Mouse (Mus musculus) adrenal gland, adult 18-20 months (tissue): ENCODE data around the gene Dirc2. TPM values are rescaled to one million over a fixed set of nuclear protein-coding genes. Genes with fewer than 3 reads are reported as not detected.

Experiments
- DNase-seq, 2 experiments: peaks; one replicate each; pipeline ENCODE4 v3.0.0; 2021 to 2022; ENCODE audit warnings: low spot score in 2 of 2
- total RNA-seq, 2 experiments: library from RNA; stranded (reverse); gene quantifications; 1 replicate in 1 of 2; 2 replicates in 1 of 2; pipeline ENCODE4 v1.2.3; 2021

Dirc2 gene
- total RNA-seq, 2 experiments from 2014 or later: 28.1 to 33.2 TPM

DNA sequence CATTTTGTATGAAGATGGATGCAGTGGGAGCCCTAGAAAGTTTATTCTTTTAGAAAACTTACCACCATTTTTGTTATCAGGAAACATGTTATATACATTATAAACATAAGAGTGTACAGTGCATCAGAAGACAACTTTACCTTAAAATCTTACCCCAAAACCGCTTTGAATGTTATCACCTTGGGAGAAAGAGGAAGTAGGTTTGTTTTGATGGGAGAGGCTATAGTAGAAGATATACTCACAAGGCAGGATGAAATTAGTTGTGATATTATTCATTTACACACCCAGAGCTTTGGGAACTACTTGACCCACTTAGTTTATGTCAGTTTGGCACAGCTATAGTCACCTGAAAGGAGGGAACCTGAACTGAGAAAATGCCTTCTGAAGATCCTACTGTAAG is 6.7 kb upstream of the Dirc2 start:
- DNase-seq: no peak

GRCm38 (mm10) chr16:35772598-35772997 is 3.4 kb upstream of the Dirc2 start:
- no peak for DNase-seq

GRCm38 (mm10) chr16:35771606-35772005 is 2.5 kb upstream of the Dirc2 start:
- no peak for DNase-seq

DNA sequence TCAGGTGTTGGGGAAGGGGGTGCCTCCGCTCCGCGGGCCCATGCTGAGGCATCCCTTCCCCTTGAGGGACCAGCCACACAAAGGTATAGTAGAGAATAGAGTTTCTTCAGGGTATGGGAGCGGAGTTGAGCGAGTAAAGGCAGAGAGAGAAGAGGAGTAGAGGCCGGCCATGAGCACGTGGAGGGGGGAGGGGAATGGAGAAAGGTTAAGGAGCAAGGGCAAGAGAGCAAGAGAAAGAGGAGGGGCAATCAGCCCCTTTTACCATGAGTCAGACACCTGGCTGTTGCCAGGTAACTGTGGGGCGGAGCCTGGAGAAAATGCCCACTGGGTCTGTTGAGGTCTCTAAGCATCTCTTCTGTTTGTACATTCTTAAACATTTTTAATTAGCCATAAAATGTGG is 2.0 kb upstream of the Dirc2 start:
- DNase-seq: no peak

GRCm38 (mm10) chr16:35769878-35770657 is 912 bp upstream of the Dirc2 start, which contains the start of gene Hspbap1:
TSS of gene Hspbap1 (plus strand) at chr16:35770375.
- DNase-seq: peak; percentile 88 to 89

GRCm38 (mm10) chr16:35768469-35768784 is 729 bp downstream of the Dirc2 start:
- DNase-seq: no peak

DNA sequence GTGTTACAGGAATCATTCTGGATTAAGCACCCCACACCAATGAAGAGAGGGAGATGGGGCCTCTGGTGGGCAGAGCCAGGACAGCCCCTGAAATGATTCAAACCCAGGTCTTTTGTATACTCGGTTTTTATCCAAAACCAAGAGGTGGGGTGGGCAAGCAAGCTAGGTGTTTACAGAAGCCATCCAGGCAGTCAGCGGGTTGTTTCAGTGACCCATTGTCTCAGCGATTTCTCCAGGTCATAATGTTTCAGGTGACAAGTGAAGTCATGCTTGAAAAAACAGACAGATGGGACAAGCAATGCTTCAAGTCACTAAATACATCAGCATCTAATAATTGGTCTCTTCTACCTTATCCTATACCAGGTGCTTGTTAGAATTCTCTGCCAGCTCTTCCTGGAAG is 2.8 kb downstream of the Dirc2 start:
- DNase-seq: no peak

DNA sequence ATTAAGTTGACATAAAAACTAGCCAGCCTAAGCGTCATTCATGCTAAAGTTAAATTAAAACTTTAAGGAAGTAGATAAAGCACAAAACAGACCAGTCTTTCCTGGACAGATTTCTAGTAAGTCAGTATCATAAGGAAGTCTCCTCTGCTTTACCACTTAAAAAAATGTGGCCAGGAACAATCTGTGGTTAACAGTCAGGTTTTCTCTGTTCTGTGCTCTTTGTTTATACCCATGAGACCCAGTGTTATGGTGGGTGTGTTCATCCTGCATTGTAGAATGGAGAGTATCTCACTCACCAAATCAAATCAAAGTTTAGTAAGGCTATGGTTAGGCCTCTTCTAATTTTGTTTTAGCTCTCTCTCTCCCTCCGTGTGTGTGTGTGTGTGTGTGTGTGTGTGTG is 3.7 kb downstream of the Dirc2 start:
- DNase-seq: no peak

DNA sequence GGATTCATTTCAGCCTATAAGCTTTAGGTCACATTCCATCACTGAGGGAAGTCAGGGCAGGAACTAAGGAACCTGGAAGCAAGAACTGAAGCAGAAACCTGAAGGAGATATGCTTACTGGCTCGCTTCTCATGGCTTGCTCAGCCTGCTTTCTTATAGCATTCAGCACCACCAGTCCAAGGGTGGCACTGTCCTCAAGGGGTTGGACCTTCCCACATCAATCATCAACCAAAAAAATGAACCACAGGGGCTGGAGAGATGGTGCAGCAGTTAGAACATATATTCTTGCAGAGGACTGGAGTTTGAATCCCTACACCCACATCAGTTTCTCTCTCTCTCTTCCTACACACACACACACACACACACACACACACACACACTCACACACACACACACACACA is 4.2 kb downstream of the Dirc2 start:
- no peak for DNase-seq

DNA sequence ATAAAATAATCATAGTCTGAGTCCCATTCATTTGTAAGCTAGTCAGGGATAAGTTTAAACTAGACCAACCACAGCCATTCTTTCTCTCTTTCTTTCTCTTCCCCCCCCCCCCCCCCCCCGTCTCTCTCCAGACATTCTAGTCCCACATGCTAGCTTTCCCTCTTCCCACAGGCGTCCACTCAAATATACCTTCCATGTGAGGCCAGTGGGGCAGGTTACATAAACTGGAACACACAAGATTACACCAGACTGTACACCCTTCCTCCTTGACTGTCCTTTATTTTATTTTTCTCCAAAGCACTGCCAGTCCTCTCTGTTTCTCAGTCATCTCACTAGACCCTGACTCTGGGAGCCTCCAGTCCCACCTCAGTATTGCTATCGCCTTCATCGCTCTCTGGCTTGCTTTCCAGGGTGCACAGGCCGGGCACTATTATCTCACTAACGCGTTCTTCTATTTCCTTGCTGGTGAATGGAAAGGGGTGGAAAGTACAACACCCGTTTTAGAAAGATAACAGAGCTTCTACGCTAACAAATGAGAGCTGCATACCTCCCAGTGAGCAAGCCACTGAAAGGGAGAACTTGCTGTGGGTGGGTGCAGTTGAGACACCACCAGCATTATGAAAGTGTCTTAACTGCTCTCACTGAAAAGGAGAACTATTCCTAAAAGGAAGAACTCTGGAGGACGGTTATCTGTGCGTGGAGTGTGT is 5.4 kb downstream of the Dirc2 start:
- no peak for DNase-seq

DNA sequence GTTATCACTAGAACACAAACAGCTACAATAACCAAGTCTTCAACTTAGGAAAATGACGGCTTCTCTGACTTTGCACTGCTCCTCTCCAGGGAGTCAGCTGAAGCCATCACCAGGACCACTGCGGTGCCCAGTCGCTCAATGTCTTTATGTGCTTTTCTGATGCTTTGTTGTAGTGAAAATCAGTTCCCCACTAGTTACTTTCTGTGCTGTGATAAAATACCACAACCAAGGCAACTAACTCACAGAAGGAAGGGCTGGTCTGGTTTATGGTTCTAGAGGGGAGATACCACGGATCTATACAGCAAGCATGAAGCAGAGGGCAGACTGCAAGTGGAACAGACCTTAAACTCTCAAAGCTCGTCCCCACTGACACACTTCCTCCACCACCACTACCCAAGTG is 9.8 kb downstream of the Dirc2 start:
- DNase-seq: no peak

DNA sequence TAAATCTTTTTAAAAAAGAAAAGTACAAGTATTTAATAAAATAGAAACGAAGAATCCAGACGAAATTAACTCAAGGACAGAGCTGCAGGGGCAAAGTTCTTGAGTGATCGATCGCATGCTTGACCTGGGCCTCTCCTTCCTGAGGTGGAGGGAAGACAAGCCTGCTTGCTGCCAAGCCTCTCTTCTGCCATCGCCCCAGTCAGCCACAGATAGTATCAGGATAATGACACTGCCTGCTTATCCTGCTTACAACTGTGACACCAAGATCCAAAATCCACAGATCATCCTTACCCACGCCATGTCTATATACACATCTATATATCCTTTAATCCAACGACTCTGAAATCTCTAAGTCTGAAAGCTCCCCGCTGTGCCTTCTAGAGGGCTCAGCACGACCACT is 12.5 kb downstream of the Dirc2 start:
- DNase-seq: no peak

GRCm38 (mm10) chr16:35755502-35756334 is 13.4 kb downstream of the Dirc2 start:
- no peak for DNase-seq

DNA sequence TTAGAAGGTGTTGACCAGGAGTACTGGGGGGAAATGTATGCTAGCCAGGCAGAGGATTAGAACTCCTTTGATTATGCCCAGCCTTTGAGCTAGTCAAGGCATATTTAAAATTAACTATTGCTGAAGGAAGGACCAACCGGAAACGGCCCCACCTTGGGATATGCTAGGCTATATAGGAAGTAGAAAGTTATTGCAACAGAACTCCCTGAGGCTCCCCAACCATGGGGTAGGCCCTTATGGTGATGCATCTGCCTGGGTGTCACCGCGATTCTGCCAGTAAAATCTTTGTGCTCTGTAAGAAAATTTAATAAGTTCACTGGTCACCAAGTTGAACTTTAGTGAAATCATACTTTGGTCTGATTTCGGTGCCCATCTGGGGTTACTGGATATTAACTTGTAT is 15.2 kb downstream of the Dirc2 start:
- no peak for DNase-seq

GRCm38 (mm10) chr16:35751841-35752240 is 17.3 kb downstream of the Dirc2 start:
- no peak for DNase-seq

- DNase-seq: no peak
Observed at GRCm38 (mm10) chr16:35749385-35749784, 19.8 kb downstream of the Dirc2 start.

DNA sequence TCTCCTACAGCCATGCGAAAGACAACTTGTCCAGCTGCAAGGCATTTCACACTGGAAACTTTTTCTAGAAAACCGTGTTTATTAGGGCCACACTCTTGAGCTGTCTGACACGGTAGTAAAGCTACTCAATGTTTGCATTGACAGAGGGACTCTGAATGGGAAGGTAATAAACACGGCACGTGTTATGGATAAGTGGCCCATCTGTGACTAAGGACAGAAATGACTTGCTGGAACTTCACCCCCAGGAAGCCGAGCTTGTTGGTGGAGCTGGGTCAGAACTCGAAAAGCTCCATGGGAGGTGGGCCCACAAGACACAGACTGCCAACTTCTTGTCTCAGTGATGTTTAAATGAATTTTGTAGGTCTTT is 20.9 kb downstream of the Dirc2 start:
- DNase-seq: no peak

GRCm38 (mm10) chr16:35747417-35748236 is 21.5 kb downstream of the Dirc2 start:
- no peak for DNase-seq

- no peak for DNase-seq
Observed at GRCm38 (mm10) chr16:35742251-35742937, 26.8 kb downstream of the Dirc2 start.

- DNase-seq: no peak
Observed at GRCm38 (mm10) chr16:35741621-35742020, 27.5 kb downstream of the Dirc2 start.
